Mouse (Mus musculus) cortical plate, adult 2 months (tissue): ENCODE measurements around the gene Ano10.
"Not testable (repeated sequence)": the region's sequence is repeated elsewhere in the genome, so short reads cannot be mapped to it uniquely, and the experiment has no call there.

ENCODE experiments used
- CTCF ChIP-seq: fragments of 200-500 bp; IDR thresholded peaks from 2 replicates; pipeline ENCODE4 v1.5.1; 2011; ENCODE audit warnings: mild to moderate bottlenecking, control low read depth, low read length; ENCODE audit not compliant: insufficient read depth; ENCODE audit errors: extremely low read depth
- POLR2A ChIP-seq: fragments of 200-500 bp; IDR thresholded peaks from 2 replicates; pipeline ENCODE4 v1.6.1; 2011; ENCODE audit warnings: mild to moderate bottlenecking, low read length, control low read depth; ENCODE audit not compliant: insufficient read depth; ENCODE audit errors: extremely low read depth

- TF ChIP-seq CTCF, POLR2A: not testable (repeated sequence)
These were observed 18.9 kb upstream of the Ano10 start for GRCm38 (mm10) chr9:122313128-122313527.
